Mouse (Mus musculus) neural tube, embryonic 14.5 days (tissue): Measurements from ENCODE around the gene Eea1. TPM values are rescaled to one million over a fixed set of nuclear protein-coding genes. Genes with fewer than 3 reads are reported as not detected.
"Not testable (repeated sequence)": the region's sequence is repeated elsewhere in the genome, so short reads cannot be mapped to it uniquely, and the experiment has no call there.

ENCODE experiments used
- ATAC-seq: fragments of 200-750 bp; cut with Nextera tagmentation; 2 replicates; pipeline ENCODE4 v1.8.0; 2017; ENCODE audit warnings: low read depth, mild to moderate bottlenecking, moderate TSS enrichment, moderate library complexity
- H3K27ac ChIP-seq: fragments of 300-500 bp; sonication (generic); 2 replicates; pipeline ENCODE4 v1.5.1; 2014; ENCODE audit warnings: low read depth, mild to moderate bottlenecking, control low read depth, low read length, moderate library complexity, mixed read lengths
- H3K27me3 ChIP-seq: fragments of 300-500 bp; sonication (generic); 2 replicates; pipeline ENCODE4 v1.6.1; 2014; ENCODE audit warnings: low read length; ENCODE audit not compliant: control insufficient read depth, insufficient read depth
- H3K36me3 ChIP-seq: fragments of 300-500 bp; sonication (generic); 2 replicates; pipeline ENCODE4 v1.6.1; 2014; ENCODE audit warnings: low read length, mixed read lengths; ENCODE audit not compliant: control insufficient read depth, insufficient read depth
- H3K4me1 ChIP-seq: fragments of 300-500 bp; sonication (generic); 2 replicates; pipeline ENCODE4 v1.6.1; 2014; ENCODE audit warnings: low read length; ENCODE audit not compliant: control insufficient read depth, insufficient read depth
- H3K4me2 ChIP-seq: fragments of 300-500 bp; sonication (generic); 2 replicates; pipeline ENCODE4 v1.6.1; 2014; ENCODE audit warnings: mild to moderate bottlenecking, low read depth, low read length, control low read depth
- H3K4me3 ChIP-seq: fragments of 300-500 bp; sonication (generic); 2 replicates; pipeline ENCODE4 v1.5.1; 2014; ENCODE audit warnings: low read depth, low read length, control low read depth, mixed read lengths
- H3K9ac ChIP-seq: fragments of 300-500 bp; sonication (generic); replicated peaks from 2 replicates; pipeline ENCODE4 v1.6.1; 2014; ENCODE audit warnings: low read depth, mild to moderate bottlenecking, control low read depth, low read length, mixed read lengths
- H3K9me3 ChIP-seq: fragments of 300-500 bp; sonication (generic); 2 replicates; pipeline ENCODE4 v1.6.1; 2016; ENCODE audit warnings: low read length; ENCODE audit not compliant: control insufficient read depth
- WGBS: fragments of 180-500 bp; shearing (Covaris S2); extraction: QIAGEN DNeasy Blood & Tissue Kit; methylation state at CpG from one replicate; pipeline ENCODE4 v1.1.7; 2014; 5-methylcytosine and 5-hydroxymethylcytosine counted together
- polyA plus RNA-seq: library from polyadenylated mRNA; unstranded; fragments of >200 nt; fragmentation: Nextera tagmentation; extraction: Ambion mirVana; gene quantifications from 2 replicates; pipeline ENCODE4 v1.2.1, GENCODE M21; 2014

Eea1 gene
- polyA plus RNA-seq, 1 experiment from 2014 or later: 30.1 TPM

DNA sequence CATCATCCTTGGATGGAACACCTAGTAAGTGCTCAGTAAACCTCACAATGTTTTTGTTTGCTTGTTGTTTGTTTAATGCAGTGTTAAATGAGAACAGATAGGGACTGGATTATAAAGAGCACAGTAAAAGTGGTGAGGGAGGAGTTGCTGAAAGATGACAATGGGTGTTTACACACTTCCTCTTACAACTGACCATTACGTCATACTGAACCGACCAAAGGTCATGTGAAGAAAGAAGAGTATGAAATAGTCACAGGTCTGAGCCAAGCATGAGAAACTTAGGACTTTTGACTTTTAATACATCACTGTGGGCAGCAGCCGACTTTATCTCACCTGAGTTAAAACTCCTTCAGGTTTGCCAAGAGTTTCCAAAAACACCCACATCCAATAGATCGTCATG is 135.0 kb downstream of the Eea1 start:
- WGBS: 69% methylated on average over 4 of the region's 4 CpGs
- Histone ChIP-seq H3K9ac (no peak overlapping the region), H3K4me3 (no peak overlapping the region), H3K9me3 (no peaks in the 10 kb centered on the region), H3K4me1 (0 out of 2 replicates have a peak, but pooled peaks cover 2% of the 10 kb centered on the region), H3K36me3 (no peaks in the 10 kb centered on the region), H3K27ac (no peak overlapping the region), H3K27me3 (no peaks in the 10 kb centered on the region), H3K4me2 (no peak overlapping the region)
- ATAC-seq: no peak

DNA sequence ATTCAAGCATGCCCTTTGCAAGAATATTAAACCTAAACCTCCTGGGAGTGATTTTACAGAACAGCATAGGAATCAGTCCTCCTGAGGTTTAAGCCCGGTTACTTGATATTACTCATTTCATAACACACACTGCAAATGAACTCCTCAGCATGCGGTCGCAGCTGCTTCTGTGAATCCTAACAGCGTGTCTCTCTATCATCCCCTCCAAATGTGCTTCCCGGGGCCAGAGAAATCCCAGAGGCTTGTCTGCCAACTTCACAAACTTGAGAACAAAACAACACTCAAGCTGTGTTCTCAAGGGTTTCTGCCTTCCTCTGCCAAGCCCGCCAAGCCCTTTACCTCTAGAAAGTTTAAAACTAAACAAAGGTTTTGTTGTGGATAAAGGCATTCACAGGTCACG is 135.4 kb downstream of the Eea1 start:
- Histone ChIP-seq H3K9me3 (no peaks in the 10 kb centered on the region), H3K27ac (no peak overlapping the region)
- 21% methylated on average over 7 of the region's 7 CpGs for WGBS

DNA sequence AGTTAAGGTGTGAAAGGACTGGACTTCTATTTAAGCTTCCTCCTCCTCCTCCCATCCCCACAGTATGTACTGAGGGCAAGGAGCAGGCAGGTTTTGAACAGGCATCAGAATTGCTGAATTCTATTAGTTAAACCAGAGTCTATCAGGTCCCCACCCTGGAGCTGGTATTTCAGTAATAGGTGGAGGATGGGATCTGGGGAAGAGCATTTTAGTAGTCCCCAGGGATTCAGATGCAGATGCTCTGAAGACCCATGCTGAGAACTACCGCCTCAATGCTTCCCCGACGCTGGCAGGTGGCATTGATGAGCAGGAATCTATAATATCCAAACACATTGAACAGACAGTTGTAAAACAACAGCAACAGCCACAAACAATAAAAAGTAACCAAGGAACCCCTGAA is 136.0 kb downstream of the Eea1 start:
- WGBS: 35% methylated on average over 3 of the region's 3 CpGs
- ATAC-seq: no peak
- Histone ChIP-seq H3K4me3 (no peak overlapping the region), H3K4me1 (0 out of 2 replicates have a peak, but pooled peaks cover 2% of the 10 kb centered on the region), H3K9me3 (no peaks in the 10 kb centered on the region), H3K27me3 (no peaks in the 10 kb centered on the region), H3K4me2 (no peak overlapping the region), H3K36me3 (no peaks in the 10 kb centered on the region), H3K27ac (no peak overlapping the region), H3K9ac (no peak overlapping the region)

More for the DNA sequence above, 135.4 kb downstream of the Eea1 start:
- Histone ChIP-seq H3K4me2 (no peak overlapping the region), H3K27me3 (no peaks in the 10 kb centered on the region), H3K9ac (no peak overlapping the region), H3K36me3 (no peaks in the 10 kb centered on the region), H3K4me1 (0 out of 2 replicates have a peak, but pooled peaks cover 2% of the 10 kb centered on the region), H3K4me3 (no peak overlapping the region)
- no peak for ATAC-seq

DNA sequence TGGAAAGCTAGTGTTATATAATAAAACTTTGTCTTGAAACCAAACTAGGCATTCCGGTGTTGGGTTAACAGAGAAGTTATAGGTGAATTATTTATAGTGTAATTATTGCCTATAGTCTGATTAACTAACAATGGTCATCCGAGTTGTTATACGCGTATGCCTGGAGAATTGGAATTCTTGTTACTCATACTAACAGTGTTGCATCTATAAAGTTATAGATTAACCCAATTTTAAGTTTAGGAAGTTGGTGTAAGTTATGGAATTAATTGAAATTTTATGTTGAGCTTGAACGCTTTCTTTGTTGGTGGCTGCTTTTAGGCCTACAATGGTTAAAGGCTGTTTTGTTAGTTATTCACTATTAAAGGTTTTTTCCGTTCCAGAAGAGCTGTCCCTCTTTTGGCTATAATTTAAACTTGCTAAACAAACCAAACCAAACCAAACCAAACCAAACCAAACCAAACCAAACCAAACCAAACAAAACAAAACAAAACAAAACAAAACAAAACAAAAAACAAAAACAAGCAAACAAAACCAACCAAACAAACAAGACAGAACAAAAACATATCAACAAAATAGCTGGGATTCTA is 137.1 kb downstream of the Eea1 start:
- H3K36me3 ChIP-seq, H3K4me1 ChIP-seq, H3K9ac ChIP-seq, H3K4me2 ChIP-seq, H3K27me3 ChIP-seq, H3K9me3 ChIP-seq, H3K27ac ChIP-seq, H3K4me3 ChIP-seq: not testable (repeated sequence)
- ATAC-seq: peak; percentile 100
- 91% methylated on average over 6 of the region's 6 CpGs for WGBS

DNA sequence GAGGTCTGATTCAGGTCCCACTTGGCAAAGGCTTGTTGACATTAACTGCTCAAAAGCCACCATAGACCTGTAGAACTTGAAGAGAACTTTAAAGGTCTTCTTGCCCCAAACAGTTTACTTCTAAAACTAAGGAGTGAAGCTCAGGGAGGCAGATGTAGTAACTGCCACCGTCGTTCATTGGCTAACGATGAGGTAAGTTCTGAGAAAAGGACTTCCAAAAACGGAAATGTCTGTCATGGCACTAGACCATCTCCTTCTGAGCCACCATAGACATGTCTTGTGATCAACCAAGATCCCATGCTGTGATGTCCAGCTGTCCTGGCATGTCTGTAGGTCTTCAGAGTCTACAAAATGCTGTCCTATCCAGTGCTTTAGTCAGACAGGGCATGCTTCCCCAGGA is 139.4 kb downstream of the Eea1 start:
- Histone ChIP-seq H3K4me1 (0 out of 2 replicates have a peak, but pooled peaks cover 2% of the 10 kb centered on the region), H3K36me3 (no peaks in the 10 kb centered on the region), H3K27me3 (no peaks in the 10 kb centered on the region), H3K27ac (no peak overlapping the region), H3K9ac (no peak overlapping the region), H3K4me3 (no peak overlapping the region), H3K4me2 (no peak overlapping the region), H3K9me3 (no peaks in the 10 kb centered on the region)
- no peak for ATAC-seq
- 94% methylated on average over 4 of the region's 4 CpGs for WGBS

DNA sequence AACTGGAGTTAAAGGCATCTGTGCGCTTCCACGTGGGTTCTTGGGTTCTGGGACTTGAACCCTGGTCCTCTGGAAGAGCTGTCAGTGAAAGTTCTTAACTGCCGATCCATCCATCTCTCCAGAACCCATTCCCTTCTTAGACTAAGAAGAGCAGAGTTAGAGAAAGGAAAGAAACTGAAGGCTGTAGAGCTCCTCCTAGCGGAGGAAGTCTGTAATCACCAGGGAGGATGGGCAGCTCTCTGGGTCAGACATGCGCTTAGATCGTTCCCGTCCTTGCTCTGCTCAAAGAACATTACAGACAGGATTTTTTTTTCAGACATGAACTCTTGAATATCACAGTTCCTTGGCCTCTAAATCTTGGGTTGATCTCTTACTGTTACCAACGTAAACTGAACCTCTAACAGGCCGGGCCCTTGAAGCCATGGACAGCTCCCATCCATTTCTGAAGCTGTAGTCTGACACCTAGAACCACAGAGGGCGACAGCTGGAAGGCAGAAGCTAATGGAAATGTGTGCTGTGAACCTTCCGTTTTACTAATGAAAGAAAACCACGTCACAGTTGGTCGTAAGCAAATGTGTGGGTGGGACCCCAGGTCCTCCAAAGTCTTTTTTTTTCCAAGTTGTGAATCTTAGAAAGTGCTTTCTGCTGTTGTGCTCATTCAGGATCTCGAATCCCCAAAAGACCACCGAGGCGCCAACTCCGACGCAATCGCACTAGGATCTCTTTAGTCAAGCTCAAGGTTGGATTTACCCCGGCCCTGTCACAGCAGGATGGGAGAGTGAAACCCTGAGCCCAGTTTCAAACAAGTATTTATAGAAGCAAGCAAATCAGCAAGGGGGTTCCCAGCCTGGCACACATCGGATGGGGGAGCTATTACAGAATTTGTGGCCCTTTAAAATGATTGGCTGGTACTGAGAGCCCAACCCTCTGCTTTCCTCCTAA is 140.3 kb downstream of the Eea1 start:
- Histone ChIP-seq H3K4me1 (0 out of 2 replicates have a peak, but pooled peaks cover 2% of the 10 kb centered on the region), H3K4me3 (no peak overlapping the region), H3K36me3 (no peaks in the 10 kb centered on the region), H3K9ac (no peak overlapping the region), H3K27ac (no peak overlapping the region), H3K9me3 (no peaks in the 10 kb centered on the region), H3K4me2 (no peak overlapping the region), H3K27me3 (no peaks in the 10 kb centered on the region)
- no peak for ATAC-seq
- 67% methylated on average over 21 of the region's 21 CpGs for WGBS

DNA sequence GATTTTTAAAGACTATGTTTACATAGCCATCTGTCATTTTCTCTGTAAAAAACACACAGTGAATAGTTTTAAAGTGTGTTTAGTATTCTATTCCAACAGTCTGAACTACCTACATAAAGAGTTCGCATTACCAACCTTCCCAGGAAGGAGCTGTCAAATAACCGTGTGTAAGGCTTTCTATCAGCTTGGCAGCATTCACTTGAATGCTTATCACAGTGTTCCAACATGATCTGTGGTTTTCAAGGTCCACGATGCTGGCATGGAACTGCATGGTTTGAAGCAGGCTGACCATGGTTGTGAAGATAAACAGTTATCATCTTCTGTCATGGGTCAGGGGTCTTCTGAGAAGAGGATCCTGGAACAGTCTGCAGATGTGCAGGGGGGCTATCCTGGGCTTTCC is 141.8 kb downstream of the Eea1 start:
- H3K9ac ChIP-seq: no peak overlapping the region
- WGBS: 83% methylated on average over 3 of the region's 3 CpGs
- H3K4me2 ChIP-seq: no peak overlapping the region
- ATAC-seq: no peak
- H3K27ac ChIP-seq: no peak overlapping the region
- no peaks in the 10 kb centered on the region for H3K27me3 ChIP-seq
- no peaks in the 10 kb centered on the region for H3K36me3 ChIP-seq
- no peaks in the 10 kb centered on the region for H3K9me3 ChIP-seq
- no peak overlapping the region for H3K4me3 ChIP-seq
- H3K4me1 ChIP-seq: no peaks in the 10 kb centered on the region

DNA sequence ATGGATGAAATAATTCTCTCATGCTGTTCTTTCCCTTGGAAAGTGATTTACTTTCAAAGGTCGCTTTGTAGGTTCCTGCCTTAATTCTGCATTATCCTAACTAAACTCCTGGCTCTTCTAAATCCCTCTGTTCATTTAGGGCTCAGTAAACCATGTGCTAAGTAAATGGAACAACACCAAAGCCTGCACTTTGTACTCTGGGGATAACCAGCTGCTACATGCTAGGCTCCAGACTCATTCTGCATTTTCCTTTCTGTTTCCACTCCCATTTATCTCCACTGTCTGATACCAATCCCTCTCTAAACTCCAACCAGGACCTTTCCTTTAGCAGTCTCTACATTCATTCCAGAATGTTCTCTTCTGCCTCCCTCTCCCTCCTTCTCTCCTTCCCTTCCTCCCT is 149.3 kb downstream of the Eea1 start:
- Histone ChIP-seq H3K4me1 (no peaks in the 10 kb centered on the region), H3K4me2 (no peak overlapping the region), H3K27ac (no peak overlapping the region), H3K9me3 (no peaks in the 10 kb centered on the region), H3K36me3 (no peaks in the 10 kb centered on the region), H3K9ac (no peak overlapping the region), H3K27me3 (no peaks in the 10 kb centered on the region), H3K4me3 (no peak overlapping the region)
- ATAC-seq: no peak
- WGBS: 87% methylated on average over 1 of the region's 1 CpGs

DNA sequence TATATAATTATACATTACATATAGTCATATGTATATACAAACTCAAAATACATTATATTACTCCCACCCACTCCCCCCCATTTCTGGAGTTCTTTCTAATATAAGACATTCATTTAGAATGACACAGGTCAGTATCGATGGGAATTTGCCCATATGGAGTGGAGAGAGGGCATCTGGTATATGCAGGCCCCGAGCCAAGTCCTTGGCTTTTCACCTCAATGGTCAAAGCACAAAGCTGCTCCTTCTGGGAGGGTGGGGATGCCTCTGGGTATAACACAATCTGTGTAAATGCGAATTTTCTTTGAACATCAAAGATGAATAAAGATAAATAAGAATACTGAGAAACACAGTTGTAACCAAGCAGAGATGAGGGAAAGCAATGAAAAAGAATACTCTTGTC is 149.9 kb downstream of the Eea1 start:
- Histone ChIP-seq H3K9me3 (no peaks in the 10 kb centered on the region), H3K4me2 (no peak overlapping the region), H3K27me3 (no peaks in the 10 kb centered on the region), H3K4me1 (no peaks in the 10 kb centered on the region), H3K36me3 (no peaks in the 10 kb centered on the region), H3K4me3 (no peak overlapping the region), H3K27ac (no peak overlapping the region), H3K9ac (no peak overlapping the region)
- no peak for ATAC-seq
- WGBS: 75% methylated on average over 3 of the region's 3 CpGs
